Mouse (Mus musculus) regulatory T cell (primary cell): Measurements from ENCODE around the gene Nmu.

ENCODE experiments used
- in situ Hi-C: fragments of 300-600 bp; cut with MboI, MseI; formaldehyde crosslinking; loops from one replicate; pipeline ENCODE4 v1.15.1; 2025; ENCODE audit warnings: high pct_unique_total_duplicates

Nmu gene

DNA sequence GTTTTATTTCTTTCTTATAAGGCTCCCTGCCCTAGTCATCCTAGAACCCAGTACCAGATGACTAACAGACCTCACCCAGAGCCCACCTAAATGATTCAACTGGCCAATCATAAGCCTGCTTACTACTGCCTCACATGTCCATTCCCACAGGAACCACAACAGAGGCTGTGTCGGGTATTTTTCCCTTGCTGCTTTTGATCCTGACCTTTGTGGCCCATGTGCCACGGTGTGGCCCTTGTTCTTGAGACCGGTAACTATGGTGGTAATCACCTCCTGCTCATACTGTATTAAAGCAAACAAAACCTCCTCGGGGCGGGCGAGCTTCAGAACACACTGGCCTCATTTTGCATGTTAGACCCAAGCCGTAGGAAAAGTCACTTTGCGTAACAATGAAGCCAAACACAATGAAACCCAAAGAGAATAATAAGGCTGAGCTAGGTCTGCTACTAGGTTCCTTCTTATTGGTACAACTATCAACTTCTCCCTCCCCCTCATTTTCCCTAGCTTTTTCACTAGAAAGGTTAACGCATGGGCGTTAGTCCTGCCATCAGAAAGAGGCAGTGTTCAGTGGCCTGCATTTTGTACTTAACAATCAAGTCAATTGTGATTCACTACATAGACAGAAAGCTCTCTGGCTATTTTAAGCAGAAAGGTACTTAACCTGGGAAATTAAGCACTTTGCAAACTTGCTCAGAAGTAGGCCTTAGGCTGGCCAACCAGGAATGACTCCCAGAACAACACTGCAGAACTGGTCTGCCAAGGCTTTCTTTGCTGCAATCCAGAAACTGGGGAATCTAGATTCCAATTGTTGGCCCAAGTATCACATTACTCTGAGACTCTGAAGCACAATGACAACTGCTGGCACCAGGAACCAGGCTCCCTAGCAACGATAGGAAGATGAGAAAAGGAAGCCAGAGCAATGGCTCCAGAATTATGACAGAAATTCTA lies 42.1 kb downstream of the Nmu start:
- in situ Hi-C loops = no loop called here

GRCm38 (mm10) chr5:76308206-76308605 lies 55.4 kb downstream of the Nmu start:
- in situ Hi-C loops = no loop called here

DNA sequence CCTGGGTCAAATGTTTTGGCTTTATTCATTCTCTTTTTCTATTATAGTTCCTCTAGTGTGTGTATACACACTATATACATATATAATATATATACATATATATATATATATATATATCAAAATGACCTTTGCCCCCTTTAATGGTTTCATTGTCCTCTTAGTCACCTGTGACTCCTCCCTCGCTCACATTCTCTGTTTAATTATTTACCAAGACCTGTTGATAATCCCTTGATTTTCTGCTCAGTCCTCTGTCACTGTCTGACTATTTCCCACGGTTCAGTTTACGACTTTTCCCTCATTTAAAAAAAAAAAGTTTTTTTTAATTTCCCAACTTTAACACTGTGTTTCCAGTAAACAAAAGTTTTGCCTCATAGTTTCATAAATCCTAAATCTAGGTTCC lies 57.3 kb downstream of the Nmu start:
- in situ Hi-C loops = no loop called here

GRCm38 (mm10) chr5:76305616-76306015 lies 58.0 kb downstream of the Nmu start:
- in situ Hi-C loops = no loop called here

DNA sequence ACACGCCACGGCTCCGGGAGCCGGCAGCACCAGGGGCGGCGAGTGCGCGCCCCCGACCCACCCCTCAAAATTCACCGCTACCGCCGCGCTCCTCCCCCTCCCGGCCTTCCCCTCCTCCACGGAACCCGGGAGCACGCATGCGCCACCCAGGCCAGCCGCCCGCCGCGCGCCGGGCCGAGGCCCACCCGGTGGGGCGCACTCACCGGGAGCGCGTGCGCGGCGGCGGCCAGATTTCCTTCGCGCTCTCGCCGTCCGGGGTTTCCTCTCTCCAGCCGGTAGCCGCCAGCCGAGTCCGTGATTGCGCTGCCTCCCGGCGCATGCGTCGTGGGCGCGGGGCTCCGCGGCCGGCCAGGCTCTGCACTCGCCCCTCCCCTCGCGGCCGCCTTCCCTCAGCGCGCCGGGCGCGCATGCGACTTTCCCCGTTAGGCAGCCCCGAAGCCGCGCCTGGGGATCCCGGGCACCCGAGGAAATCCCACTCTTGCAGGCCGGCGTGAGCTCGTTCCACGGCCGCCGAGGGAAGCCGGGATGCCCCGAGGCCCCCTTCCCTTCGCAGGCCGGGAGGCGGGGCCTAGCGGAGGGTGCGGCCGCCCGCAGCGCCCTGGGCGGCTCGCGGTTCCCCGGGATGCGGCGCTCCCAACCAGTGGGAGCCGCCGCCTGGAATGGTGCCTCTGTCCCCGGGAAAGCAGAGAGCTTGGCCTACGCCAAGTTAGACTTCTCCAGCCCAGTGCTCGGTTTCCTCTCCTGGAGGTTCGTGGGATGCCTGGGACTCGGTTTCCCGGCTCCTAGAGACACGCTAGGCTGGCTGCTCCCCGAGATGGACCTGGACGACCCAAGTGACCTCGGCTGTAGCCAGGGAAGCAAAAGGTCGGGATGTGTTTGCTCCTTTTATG lies 58.9 kb downstream of the Nmu start, which contains the start of gene Clock:
Clock (minus strand) TSS at position 341 of the 890 bp plus-strand sequence.
- in situ Hi-C loops = no loop called here

GRCm38 (mm10) chr5:76303745-76304451 lies 59.7 kb downstream of the Nmu start:
- in situ Hi-C loops = no loop called here

DNA sequence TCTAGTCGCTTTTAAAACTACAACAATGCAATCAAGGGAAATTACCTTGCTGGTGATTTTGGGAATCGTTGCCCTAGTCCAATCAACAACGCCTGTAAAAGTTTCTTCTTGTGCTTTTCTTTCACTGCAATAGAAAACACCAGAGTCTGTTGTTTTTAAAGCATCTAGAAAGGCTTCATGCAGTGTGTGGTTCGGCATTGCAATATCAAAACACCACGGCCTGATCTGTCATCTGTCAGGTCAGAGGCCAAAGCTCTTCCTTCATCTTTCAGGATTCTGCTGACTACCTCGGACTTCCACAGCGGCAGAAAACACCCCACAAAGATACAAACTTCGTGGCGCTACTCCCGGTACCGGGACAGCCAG lies 60.2 kb downstream of the Nmu start:
- in situ Hi-C loops = no loop called here

GRCm38 (mm10) chr5:76302009-76302408 lies 61.6 kb downstream of the Nmu start:
- in situ Hi-C loops = no loop called here

- in situ Hi-C loops = no loop called here
These were observed 74.3 kb downstream of the Nmu start for GRCm38 (mm10) chr5:76289234-76289691.

DNA sequence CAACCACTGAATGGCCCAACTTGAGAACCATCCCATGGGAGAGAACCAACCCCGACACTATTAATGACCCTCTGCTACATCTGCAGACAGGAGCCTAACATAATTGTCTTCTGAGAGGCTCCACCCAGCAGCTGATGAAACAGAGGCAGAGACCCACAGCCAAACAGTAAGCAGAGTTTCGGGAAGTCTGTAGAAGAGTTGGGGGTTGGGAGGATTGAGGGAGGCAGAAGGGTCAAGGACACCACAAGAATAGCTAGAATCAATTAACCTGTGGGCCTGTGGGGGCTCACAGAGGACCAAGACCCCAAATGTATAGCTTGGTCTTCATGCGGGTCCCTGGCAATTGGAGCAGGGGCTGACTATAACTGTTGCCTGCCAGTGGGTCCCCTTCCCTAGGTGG lies 75.3 kb downstream of the Nmu start:
- in situ Hi-C loops = no loop called here

GRCm38 (mm10) chr5:76287062-76287461 lies 76.5 kb downstream of the Nmu start:
- in situ Hi-C loops = no loop called here

- in situ Hi-C loops = no loop called here
These were observed 77.9 kb downstream of the Nmu start for GRCm38 (mm10) chr5:76285699-76286098.

DNA sequence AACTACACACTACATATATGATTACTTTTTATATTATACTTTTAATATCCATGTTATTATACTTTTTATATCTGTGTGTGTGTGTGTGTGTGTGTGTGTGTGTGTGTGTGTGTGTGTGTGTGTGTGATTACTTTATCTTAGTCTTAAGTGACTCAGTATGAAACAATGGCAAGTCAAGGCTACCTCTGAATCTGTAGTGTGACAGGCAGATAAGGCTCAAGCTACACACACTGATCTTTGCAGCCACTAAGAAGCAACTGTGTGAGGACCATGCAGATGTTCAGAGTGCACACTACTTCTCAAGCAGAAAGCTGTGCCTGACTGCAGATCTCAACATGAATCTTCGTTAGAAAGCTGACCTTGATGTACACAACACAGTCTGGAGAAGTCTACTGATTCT lies 79.7 kb downstream of the Nmu start:
- in situ Hi-C loops = no loop called here
